Comparison of ENCODE assay signal across 9 mouse cellular contexts in genomic region chr9:72409381-72410225, GRCm38 (mm10). TPM values are rescaled to one million over a fixed set of nuclear protein-coding genes. Genes with fewer than 3 reads are reported as not detected.
A peak's percentile ranks its signal among the peaks of the same experiment; 100 is the strongest.
DNase-seq lines count a peak whose midpoint lies in the region; ATAC-seq and TF ChIP-seq lines count a peak whose summit lies in the region.
"Had no signal": no experiment of that assay in that cellular context is flagged by ENCODE, and none has a peak within 500 bp of the region (broad histone marks: within the 10 kb centered on the region; RNA-seq: fewer than 3 reads in every experiment).

No protein-coding gene starts in this region.

- no peak overlapping the region for H3K4me2 ChIP-seq in intestine, embryonic 16.5 days (ENCODE audit: low read depth, low read length)
- H3K4me2 ChIP-seq in myocyte (ENCODE audit: low read depth): peak overlapping the region; percentile 89
- H3K4me2 ChIP-seq: embryonic facial prominence, embryonic 13.5 days had no signal

- ATAC-seq in intestine, embryonic 16.5 days: peak; percentile 83

- no peaks in the 10 kb centered on the region for H3K36me3 ChIP-seq in intestine, embryonic 16.5 days (ENCODE audit: control insufficient read depth, insufficient read depth, low read length)
- no peaks in the 10 kb centered on the region for H3K36me3 ChIP-seq in myocyte (ENCODE audit: control insufficient read depth, insufficient read depth)
- H3K36me3 ChIP-seq: embryonic facial prominence, embryonic 13.5 days had no signal

- H3K9ac ChIP-seq in intestine, embryonic 16.5 days (ENCODE audit: low read depth, low read length): no peak overlapping the region
- H3K9ac ChIP-seq: embryonic facial prominence, embryonic 13.5 days had no signal

- no peaks in the 10 kb centered on the region for H3K9me3 ChIP-seq in intestine, embryonic 16.5 days (ENCODE audit: control insufficient read depth, low read length)
- H3K9me3 ChIP-seq: embryonic facial prominence, embryonic 13.5 days had no signal

- DNase-seq in 3134 (ENCODE audit: extremely low read depth, insufficient read length, low spot score) (peak; percentile 10), NIH3T3 (ENCODE audit: low read depth) (peak; percentile 85)
- DNase-seq in adrenal gland, postnatal 25 days: no peak
- DNase-seq in yolk sac, embryonic 10.5 days (ENCODE audit: low spot score): no peak
- no peak for DNase-seq in urinary bladder, postnatal 10 days (ENCODE audit: low spot score)
- no peak for DNase-seq in testis, postnatal 10 days (ENCODE audit: low spot score)

- H3K27ac ChIP-seq in intestine, embryonic 16.5 days (ENCODE audit: low read length): no peak overlapping the region
- H3K27ac ChIP-seq: embryonic facial prominence, embryonic 13.5 days had no signal

- no peaks in the 10 kb centered on the region for H3K79me2 ChIP-seq in myocyte (ENCODE audit: control insufficient read depth, insufficient read depth)

- no peak overlapping the region for H3K4me3 ChIP-seq in intestine, embryonic 16.5 days (ENCODE audit: low read length)
- H3K4me3 ChIP-seq in myocyte: no peak overlapping the region
- H3K4me3 ChIP-seq: embryonic facial prominence, embryonic 13.5 days had no signal

- H3ac ChIP-seq in myocyte (ENCODE audit: control insufficient read depth, insufficient read length): no peak overlapping the region

- WGBS in intestine, embryonic 16.5 days: 43% methylated on average over 15 of the region's 15 CpGs

- no peak for TF ChIP-seq POLR2A in myocyte (IDR thresholded peaks at IDR 0.05; ENCODE audit: insufficient read length, low read depth)

- no peaks in the 10 kb centered on the region for H3K4me1 ChIP-seq in intestine, embryonic 16.5 days (ENCODE audit: control insufficient read depth, insufficient read depth, low read length)

- no peaks in the 10 kb centered on the region for H3K27me3 ChIP-seq in intestine, embryonic 16.5 days (replicated peaks; ENCODE audit: control insufficient read depth, insufficient read depth, low read length)
- H3K27me3 ChIP-seq in myocyte (ENCODE audit: control insufficient read depth, insufficient read depth, insufficient read length): no peaks in the 10 kb centered on the region
- H3K27me3 ChIP-seq: embryonic facial prominence, embryonic 13.5 days had no signal

TF ChIP-seq in myocyte, 11 proteins besides CTCF, POLR2A, EP300 and RAD21:
- TF ChIP-seq POLR2AphosphoS2 (IDR thresholded peaks at IDR 0.05; ENCODE audit: insufficient read length, low read depth): no peak
- TF ChIP-seq USF1 (IDR thresholded peaks at IDR 0.05; ENCODE audit: low read depth): no peak
- no peak for TF ChIP-seq E2F4 (IDR thresholded peaks at IDR 0.05; ENCODE audit: insufficient read depth)
- no peak for TF ChIP-seq TCF3 (IDR thresholded peaks at IDR 0.05; ENCODE audit: insufficient read length, low read depth)

RNA-seq across cellular contexts. Expression of gene Mns1, which starts 28.2 kb away (rescaled TPM):
- polyA plus RNA-seq in intestine, embryonic 16.5 days (2015; fragmentation: Nextera tagmentation; extraction: Ambion mirVana): 10.7 and 13.7 TPM in 2 replicates
- polyA plus RNA-seq in myocyte (2012; fragmentation: generic; extraction: Trizol): 0.62 TPM
- 4.1 and 4.7 TPM in 2 replicates for total RNA-seq in adrenal gland, postnatal 25 days (2021)

Comparison
In these comparisons a context has a peak if more than half of its experiments do, and no peak if none do; other contexts are left out.
1. DNase-seq: peak in 3134 (single experiment) and NIH3T3 (single experiment); none in adrenal gland, postnatal 25 days (single experiment), yolk sac, embryonic 10.5 days (single experiment), urinary bladder, postnatal 10 days (single experiment) and testis, postnatal 10 days (single experiment).